Mouse (Mus musculus) embryonic facial prominence, embryonic 15.5 days (tissue): ENCODE measurements around the gene Dennd2c. TPM values are rescaled to one million over a fixed set of nuclear protein-coding genes. Genes with fewer than 3 reads are reported as not detected.

Source experiments
- ATAC-seq: fragments of 200-750 bp; cut with Nextera tagmentation; 2 replicates; pipeline ENCODE4 v1.8.0; 2017; ENCODE audit warnings: low read depth, moderate TSS enrichment; ENCODE audit not compliant: insufficient number of reproducible peaks, low FRiP score, low TSS enrichment
- H3K27ac ChIP-seq: fragments of 300-500 bp; sonication (generic); replicated peaks from 2 replicates; pipeline ENCODE4 v1.5.1; 2015; ENCODE audit warnings: mild to moderate bottlenecking, inconsistent platforms
- H3K27me3 ChIP-seq: fragments of 300-500 bp; sonication (generic); 2 replicates; pipeline ENCODE4 v1.6.1; 2015; ENCODE audit warnings: inconsistent platforms
- H3K36me3 ChIP-seq: fragments of 300-500 bp; sonication (generic); 2 replicates; pipeline ENCODE4 v1.6.1; 2015; ENCODE audit warnings: mild to moderate bottlenecking, inconsistent platforms
- H3K4me1 ChIP-seq: fragments of 300-500 bp; sonication (generic); 2 replicates; pipeline ENCODE4 v1.6.1; 2015; ENCODE audit warnings: inconsistent platforms
- H3K4me2 ChIP-seq: fragments of 300-500 bp; sonication (generic); replicated peaks from 2 replicates; pipeline ENCODE4 v1.6.1; 2015; ENCODE audit warnings: mild to moderate bottlenecking, inconsistent platforms
- H3K4me3 ChIP-seq: fragments of 300-500 bp; sonication (generic); replicated peaks from 2 replicates; pipeline ENCODE4 v1.5.1; 2015; ENCODE audit warnings: mild to moderate bottlenecking, inconsistent platforms
- H3K9ac ChIP-seq: fragments of 300-500 bp; sonication (generic); 2 replicates; pipeline ENCODE4 v1.6.1; 2015; ENCODE audit warnings: inconsistent platforms
- H3K9me3 ChIP-seq: fragments of 300-500 bp; sonication (generic); replicated peaks from 2 replicates; pipeline ENCODE4 v1.6.1; 2016; ENCODE audit warnings: inconsistent platforms
- WGBS: fragments of 180-500 bp; shearing (Covaris S2); methylation state at CpG from one replicate; pipeline ENCODE4 v1.1.7; 2015; 5-methylcytosine and 5-hydroxymethylcytosine counted together
- polyA plus RNA-seq: library from polyadenylated mRNA; unstranded; fragments of >200 nt; fragmentation: Nextera tagmentation; extraction: Ambion mirVana; gene quantifications from 2 replicates; pipeline ENCODE4 v1.2.1, GENCODE M21; 2015

Gene Dennd2c
- polyA plus RNA-seq, 1 experiment from 2014 or later = 15.1 TPM

DNA sequence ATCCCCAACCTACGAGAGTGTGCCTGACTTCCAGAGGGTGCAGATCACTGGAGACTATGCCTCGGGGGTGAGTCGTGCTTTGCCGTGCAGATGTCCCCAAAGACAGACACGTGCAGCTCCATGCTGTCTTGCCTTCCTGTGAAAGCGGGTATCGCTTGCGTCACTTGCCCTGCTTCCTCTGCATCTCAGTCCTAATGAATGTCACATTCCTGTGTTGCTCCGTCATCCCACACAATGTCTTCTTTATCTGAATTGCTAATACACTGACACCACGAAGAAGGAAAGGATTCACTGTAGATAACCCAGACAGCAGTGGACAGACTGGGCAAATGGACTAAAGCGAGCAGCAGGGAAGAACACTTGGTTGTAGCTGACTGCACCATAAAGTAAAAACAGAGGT lies 21.4 kb upstream of the Dennd2c start:
- Histone ChIP-seq H3K36me3 (no peaks in the 10 kb centered on the region), H3K27me3 (no peaks in the 10 kb centered on the region), H3K9me3 (no peaks in the 10 kb centered on the region), H3K4me2 (no peak overlapping the region), H3K4me3 (no peak overlapping the region), H3K9ac (no peak overlapping the region), H3K4me1 (no peaks in the 10 kb centered on the region), H3K27ac (no peak overlapping the region)
- ATAC-seq = no peak
- 42% methylated on average over 11 of the region's 11 CpGs for WGBS

DNA sequence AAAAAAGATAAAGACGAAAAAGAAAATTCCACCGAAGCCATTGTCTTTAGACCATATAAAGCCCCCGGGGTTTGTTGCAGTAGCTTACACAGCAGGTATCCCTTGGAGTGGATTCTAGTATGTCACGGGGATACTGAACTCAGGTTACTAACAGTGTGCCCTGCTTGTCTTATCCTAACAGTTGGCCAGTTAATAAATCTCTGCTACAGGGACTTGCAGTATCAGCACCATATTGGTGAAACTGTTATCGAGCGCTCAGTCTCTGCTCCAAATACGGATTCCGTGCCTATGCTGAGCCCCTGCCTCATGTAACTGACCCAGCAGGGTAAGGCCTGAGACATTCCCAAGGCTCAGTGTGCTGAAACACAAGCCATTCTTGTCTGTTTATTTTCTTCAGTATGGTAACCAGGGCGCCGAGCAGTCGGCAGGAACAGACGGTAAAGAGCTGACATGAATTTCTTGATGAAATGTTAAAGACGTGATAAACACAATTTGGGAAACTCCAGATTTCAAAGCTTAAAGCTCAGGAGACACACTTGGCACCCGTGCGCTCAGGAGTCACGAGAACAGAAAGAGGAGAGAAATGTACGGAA lies 20.4 kb upstream of the Dennd2c start:
- Histone ChIP-seq H3K36me3 (no peaks in the 10 kb centered on the region), H3K4me3 (no peak overlapping the region), H3K9ac (no peak overlapping the region), H3K9me3 (no peaks in the 10 kb centered on the region), H3K4me2 (no peak overlapping the region), H3K27me3 (no peaks in the 10 kb centered on the region), H3K4me1 (no peaks in the 10 kb centered on the region), H3K27ac (no peak overlapping the region)
- no peak for ATAC-seq
- 83% methylated on average over 17 of the region's 17 CpGs for WGBS

DNA sequence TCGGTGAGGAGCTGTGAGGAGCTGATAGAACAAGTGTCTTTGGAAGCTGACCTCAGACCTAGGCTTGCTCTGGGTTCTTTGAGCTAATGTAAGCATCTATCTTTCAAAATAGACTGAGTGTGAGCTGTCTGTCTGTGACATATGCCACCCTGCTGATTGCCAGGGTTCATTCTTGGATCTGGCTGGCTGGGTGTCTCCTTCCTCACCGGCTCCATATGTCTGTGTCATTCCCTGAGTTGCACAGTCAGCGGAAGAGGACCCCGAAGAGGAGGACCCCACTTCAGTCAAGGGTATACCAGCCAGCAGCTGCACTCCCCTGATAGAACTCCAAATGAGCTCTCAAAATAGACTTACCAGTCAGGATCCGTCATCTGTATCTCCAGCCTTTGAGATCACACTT lies 19.6 kb upstream of the Dennd2c start:
- no peaks in the 10 kb centered on the region for H3K27me3 ChIP-seq
- no peaks in the 10 kb centered on the region for H3K36me3 ChIP-seq
- no peak overlapping the region for H3K27ac ChIP-seq
- H3K4me1 ChIP-seq = no peaks in the 10 kb centered on the region
- H3K9me3 ChIP-seq = no peaks in the 10 kb centered on the region
- no peak overlapping the region for H3K4me3 ChIP-seq
- ATAC-seq = no peak
- 77% methylated on average over 5 of the region's 5 CpGs for WGBS
- no peak overlapping the region for H3K4me2 ChIP-seq
- no peak overlapping the region for H3K9ac ChIP-seq

DNA sequence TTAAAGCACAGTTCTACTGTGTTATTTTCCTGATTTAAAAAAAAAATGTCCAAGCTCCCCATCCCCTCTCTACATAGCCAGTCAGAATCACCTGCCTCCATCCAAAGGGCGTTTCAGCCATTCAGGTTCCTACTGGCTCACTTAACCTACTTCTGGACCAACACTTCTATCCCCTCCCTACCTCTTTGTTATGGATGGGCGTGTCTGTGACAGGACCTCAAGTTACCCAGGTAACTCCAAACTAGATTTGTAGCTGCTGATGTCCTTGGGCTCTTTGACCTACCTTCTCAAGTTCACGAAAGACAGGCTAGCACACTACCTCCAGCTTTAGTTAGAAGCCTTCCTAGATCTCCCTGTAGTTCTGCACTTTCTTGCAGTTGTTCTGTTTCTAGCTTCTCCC lies 16.4 kb upstream of the Dennd2c start:
- no peak for ATAC-seq
- H3K4me1 ChIP-seq = no peaks in the 10 kb centered on the region
- 82% methylated on average over 3 of the region's 3 CpGs for WGBS
- H3K4me2 ChIP-seq = no peak overlapping the region
- no peaks in the 10 kb centered on the region for H3K36me3 ChIP-seq
- no peak overlapping the region for H3K9ac ChIP-seq
- H3K4me3 ChIP-seq = no peak overlapping the region
- no peaks in the 10 kb centered on the region for H3K27me3 ChIP-seq
- H3K9me3 ChIP-seq = no peaks in the 10 kb centered on the region
- H3K27ac ChIP-seq = no peak overlapping the region

DNA sequence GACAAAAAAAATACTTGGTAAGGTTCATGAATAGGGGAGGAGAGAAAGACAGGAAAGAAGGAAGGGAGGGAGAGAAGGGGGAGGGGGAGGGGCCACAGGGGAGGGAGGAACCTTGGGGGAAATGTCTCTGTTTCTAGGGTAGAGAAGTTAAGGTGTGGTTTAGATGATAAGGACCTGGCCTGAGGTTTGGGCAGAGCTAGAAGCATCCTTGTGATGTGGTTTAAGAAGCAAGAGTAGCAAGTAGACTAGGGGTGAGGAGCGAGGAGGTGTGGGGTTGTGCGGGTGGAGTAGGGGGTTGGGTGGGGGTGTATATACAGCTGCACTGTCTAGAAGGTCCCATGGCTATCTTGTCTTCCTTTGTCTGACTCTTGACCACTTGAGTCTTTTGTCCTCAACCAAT lies 10.7 kb upstream of the Dennd2c start:
- Histone ChIP-seq H3K9me3 (no peaks in the 10 kb centered on the region), H3K9ac (no peak overlapping the region), H3K4me2 (no peak overlapping the region), H3K4me1 (no peaks in the 10 kb centered on the region), H3K4me3 (no peak overlapping the region), H3K36me3 (no peaks in the 10 kb centered on the region), H3K27me3 (no peaks in the 10 kb centered on the region), H3K27ac (no peak overlapping the region)
- no peak for ATAC-seq
- 91% methylated on average over 2 of the region's 2 CpGs for WGBS

DNA sequence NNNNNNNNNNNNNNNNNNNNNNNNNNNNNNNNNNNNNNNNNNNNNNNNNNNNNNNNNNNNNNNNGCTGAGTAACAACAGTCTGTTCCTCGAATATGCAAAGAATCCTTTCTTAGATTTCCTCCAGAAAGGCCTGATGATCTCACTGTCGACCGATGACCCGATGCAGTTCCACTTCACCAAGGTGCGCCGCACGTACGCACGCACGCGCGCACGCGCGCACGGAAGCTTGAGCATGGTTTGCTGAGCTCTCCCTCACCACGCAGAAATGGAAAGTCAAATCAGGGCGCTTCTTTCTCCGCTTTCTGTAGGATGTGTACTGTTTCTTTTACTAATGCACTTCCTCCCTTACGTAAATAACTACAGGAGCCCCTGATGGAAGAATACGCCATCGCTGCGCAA lies 3.7 kb upstream of the Dennd2c start:
- no peaks in the 10 kb centered on the region for H3K9me3 ChIP-seq
- peaks cover 7% of the 10 kb centered on the region for H3K4me1 ChIP-seq
- H3K9ac ChIP-seq = no peak overlapping the region
- H3K4me3 ChIP-seq = no peak overlapping the region
- no peak overlapping the region for H3K27ac ChIP-seq
- WGBS = 76% methylated on average over 23 of the region's 23 CpGs
- no peaks in the 10 kb centered on the region for H3K27me3 ChIP-seq
- H3K36me3 ChIP-seq = no peaks in the 10 kb centered on the region
- no peak overlapping the region for H3K4me2 ChIP-seq
- no peak for ATAC-seq

DNA sequence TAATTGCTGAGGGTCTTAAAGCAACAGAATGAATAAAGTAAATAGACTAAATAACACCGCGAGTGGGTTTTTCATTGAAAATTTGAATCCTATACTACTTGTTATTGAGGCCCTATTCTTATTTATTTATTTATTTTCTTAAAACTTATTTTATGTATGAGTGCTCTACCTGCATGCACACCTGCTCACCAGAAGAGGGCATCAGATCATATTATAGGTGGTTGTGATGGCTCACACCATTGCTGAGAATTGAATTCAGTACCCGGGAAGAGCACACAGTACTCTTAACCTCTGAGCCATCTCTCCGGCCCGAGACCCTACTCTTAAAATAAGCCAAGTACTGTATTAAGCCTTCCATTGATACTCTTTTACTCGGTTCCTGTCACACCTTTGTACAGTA lies 2.7 kb upstream of the Dennd2c start:
- Histone ChIP-seq H3K27me3 (no peaks in the 10 kb centered on the region), H3K9me3 (no peaks in the 10 kb centered on the region), H3K4me3 (no peak overlapping the region), H3K27ac (no peak overlapping the region), H3K36me3 (no peaks in the 10 kb centered on the region), H3K4me1 (peaks cover 7% of the 10 kb centered on the region), H3K9ac (no peak overlapping the region), H3K4me2 (no peak overlapping the region)
- 83% methylated on average over 6 of the region's 6 CpGs for WGBS
- ATAC-seq = no peak

DNA sequence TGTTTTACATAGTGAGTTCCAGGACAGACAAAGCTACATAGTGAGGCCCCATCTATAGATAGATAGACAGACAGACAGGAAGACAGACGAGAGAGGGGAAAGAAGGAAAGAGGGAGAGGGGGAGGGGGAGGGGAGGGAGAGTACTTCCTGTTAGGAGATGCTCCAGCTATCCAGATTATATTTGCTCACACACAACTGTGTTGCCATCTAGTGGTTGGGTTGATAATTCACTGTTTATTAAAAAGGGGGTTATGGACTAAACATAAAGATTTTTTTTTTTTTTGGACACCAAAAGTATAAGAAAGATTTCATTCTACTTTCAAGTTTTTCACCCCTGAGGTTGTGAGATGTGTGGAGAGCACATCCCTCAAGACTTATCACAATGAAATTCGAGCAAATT lies 1.7 kb upstream of the Dennd2c start:
- Histone ChIP-seq H3K27ac (no peak overlapping the region), H3K4me2 (no peak overlapping the region), H3K27me3 (no peaks in the 10 kb centered on the region), H3K9ac (no peak overlapping the region), H3K36me3 (no peaks in the 10 kb centered on the region), H3K9me3 (no peaks in the 10 kb centered on the region), H3K4me1 (peaks cover 7% of the 10 kb centered on the region), H3K4me3 (no peak overlapping the region)
- no peak for ATAC-seq
- WGBS = 39% methylated on average over 2 of the region's 2 CpGs

DNA sequence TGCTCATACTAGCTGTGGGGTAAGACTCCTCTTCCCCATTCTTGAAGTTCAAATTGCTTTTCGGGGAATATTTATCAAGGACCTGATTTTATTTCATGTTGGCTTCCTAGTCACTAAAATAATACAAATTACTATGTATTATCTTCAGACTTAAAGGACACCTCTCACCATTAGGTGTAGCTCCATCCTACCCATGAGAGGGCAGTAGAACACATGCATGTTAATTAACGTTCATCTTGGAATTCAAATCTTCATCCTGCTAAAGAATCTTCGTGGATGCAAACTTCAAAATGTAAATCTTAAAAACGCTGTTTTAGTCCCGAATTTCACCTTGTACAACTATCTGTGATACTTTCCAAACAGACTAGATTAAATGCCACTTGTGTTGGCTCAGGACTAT lies 1.2 kb upstream of the Dennd2c start:
- H3K27me3 ChIP-seq = no peaks in the 10 kb centered on the region
- H3K4me2 ChIP-seq = no peak overlapping the region
- 62% methylated on average over 5 of the region's 5 CpGs for WGBS
- peaks cover 11% of the 10 kb centered on the region for H3K4me1 ChIP-seq
- no peak for ATAC-seq
- no peaks in the 10 kb centered on the region for H3K9me3 ChIP-seq
- peak overlapping the region; percentile 29; the same call in 1 of the 2 replicates for H3K27ac ChIP-seq
- H3K36me3 ChIP-seq = no peaks in the 10 kb centered on the region
- H3K9ac ChIP-seq = no peak overlapping the region
- no peak overlapping the region for H3K4me3 ChIP-seq

DNA sequence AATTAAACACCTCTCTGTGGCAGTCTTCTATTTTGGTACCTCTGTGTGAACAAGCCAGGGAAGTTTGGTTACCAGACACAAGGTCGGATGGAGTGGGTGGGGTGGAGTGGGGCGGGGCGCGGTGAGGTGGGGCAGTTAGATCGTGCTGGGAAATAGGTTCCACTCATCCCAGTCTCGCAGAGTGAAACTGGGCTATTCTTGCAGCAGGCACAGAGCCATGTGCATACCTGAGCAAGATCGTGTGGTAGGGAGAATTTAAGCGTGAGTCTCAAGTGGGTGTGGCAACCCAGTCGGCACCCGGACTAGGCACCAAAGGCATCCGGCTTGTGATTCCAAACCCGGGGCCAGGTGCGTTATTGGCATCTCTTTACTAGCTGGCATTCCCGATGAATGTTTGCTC lies 495 bp upstream of the Dennd2c start:
- 1% methylated on average over 14 of the region's 14 CpGs for WGBS
- Histone ChIP-seq H3K4me2 (peak overlapping the region; percentile 81), H3K4me3 (peak overlapping the region; percentile 71), H3K4me1 (peaks cover 11% of the 10 kb centered on the region), H3K9me3 (no peaks in the 10 kb centered on the region), H3K36me3 (no peaks in the 10 kb centered on the region), H3K27ac (peak overlapping the region; percentile 91), H3K27me3 (no peaks in the 10 kb centered on the region), H3K9ac (peak overlapping the region; percentile 41; the same call in 1 of the 2 replicates)
- ATAC-seq = peak; percentile 37; the same call in 1 of the 2 replicates

DNA sequence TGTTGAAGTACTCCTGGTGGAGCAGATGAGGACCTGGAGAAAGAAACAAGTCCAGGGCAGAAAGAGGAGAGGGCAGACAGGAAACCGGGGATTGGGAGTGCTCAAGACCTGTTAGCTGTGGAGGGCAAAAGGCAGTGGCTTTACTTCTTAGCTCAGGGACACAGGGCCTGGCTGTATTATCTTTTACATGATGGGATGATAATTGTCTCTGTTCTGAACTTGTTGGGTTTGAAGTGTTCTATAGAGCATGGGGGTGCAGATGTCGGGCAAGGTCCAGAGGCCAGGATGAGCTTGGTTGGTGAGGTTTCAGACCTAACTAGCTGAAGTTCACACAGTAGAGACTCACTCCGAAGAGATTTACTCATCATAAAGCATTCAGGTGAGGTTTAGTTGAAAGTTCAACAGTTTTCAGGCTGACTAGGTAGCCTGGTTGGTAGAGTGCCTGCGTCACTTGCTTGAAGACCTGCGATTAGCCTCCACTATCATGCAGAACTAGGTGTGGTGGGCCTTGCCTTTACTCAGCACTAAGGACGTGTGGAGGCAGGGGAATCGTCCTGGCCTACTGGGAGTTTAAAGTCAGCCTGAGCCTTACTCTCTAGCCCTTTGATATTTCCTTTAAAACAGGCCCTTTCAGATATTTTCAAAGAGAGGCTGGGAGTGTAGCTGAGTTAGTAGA lies 5.3 kb downstream of the Dennd2c start:
- Histone ChIP-seq H3K36me3 (no peaks in the 10 kb centered on the region), H3K4me2 (no peak overlapping the region), H3K9me3 (no peaks in the 10 kb centered on the region), H3K9ac (no peak overlapping the region), H3K27ac (no peak overlapping the region), H3K4me1 (peaks cover 4% of the 10 kb centered on the region; the same call in 1 of the 2 replicates), H3K27me3 (no peaks in the 10 kb centered on the region), H3K4me3 (no peak overlapping the region)
- ATAC-seq = no peak
- 80% methylated on average over 7 of the region's 7 CpGs for WGBS

DNA sequence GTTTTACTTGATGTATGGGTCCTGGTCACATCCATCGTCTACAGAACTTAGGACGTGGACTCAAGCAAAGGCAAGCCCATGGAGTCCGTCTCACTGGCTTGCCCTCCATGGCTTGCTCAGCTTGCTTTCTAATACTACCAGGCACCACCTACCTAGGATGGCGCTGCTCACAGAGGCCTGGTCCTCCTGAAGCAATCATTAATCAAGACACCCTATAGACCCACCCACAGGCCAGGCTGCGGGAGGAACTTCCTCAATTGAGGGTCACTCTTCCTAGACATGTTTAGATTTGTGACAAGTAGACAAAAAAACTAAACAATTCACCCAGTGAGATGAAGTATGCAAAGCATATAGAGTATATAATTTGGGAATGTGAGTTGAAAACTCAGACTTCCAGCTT lies 9.8 kb downstream of the Dennd2c start:
- Histone ChIP-seq H3K27me3 (no peaks in the 10 kb centered on the region), H3K9me3 (no peaks in the 10 kb centered on the region), H3K4me3 (no peak overlapping the region), H3K9ac (no peak overlapping the region), H3K27ac (no peak overlapping the region), H3K4me2 (no peak overlapping the region), H3K4me1 (no peaks in the 10 kb centered on the region), H3K36me3 (no peaks in the 10 kb centered on the region)
- no peak for ATAC-seq
- WGBS = 83% methylated on average over 5 of the region's 5 CpGs
